Mouse (Mus musculus): ENCODE data around the gene Gtf3a. TPM values are rescaled to one million over a fixed set of nuclear protein-coding genes. Genes with fewer than 3 reads are reported as not detected.
"Not testable (repeated sequence)": the region's sequence is repeated elsewhere in the genome, so short reads cannot be mapped to it uniquely, and the experiment has no call there.

The Gtf3a gene
- polyA plus RNA-seq, 1 experiment from 2014 or later = 116 TPM

DNA sequence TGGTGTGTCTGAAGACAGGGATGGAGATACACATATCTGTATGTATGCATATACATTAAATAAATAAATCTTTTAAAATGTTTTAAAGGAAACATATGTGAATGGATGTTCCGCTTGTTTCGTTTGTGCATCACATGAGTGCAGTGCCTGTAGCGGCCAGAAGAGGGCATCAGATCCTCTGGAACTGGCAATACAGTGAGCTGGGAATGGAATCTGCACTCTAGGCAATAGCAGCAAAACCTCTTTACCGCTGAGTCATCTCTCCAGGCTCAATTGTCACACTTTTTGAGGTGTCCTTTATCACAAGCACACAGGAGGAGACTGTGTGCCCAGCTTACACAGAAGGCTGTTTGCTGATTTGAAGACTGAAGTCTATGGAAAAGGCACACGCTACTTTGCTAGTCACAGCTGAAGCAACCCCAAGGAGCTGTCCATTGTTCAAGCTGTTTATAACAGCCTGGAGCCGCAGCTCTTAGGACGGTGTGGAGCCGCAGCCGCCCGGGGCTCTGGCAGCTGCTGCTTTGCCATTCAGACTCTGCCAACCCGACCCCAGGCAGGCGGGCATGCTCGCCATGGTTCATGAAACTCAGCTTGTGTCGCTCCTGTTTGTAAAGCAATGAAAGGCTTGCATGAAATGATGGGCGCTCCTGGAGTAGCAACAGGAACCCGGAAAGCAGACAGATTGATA lies 9.2 kb upstream of the Gtf3a start:
- Histone ChIP-seq H3K27me3 (no peaks in the 10 kb centered on the region), H3K4me1 (peaks cover 2% of the 10 kb centered on the region; the same call in 1 of the 2 replicates), H3K9ac (no peak overlapping the region), H3K27ac (no peak overlapping the region), H3K4me3 (no peak overlapping the region), H3K36me3 (no peaks in the 10 kb centered on the region), H3K4me2 (replicated peaks) (no peak overlapping the region), H3K9me3 (no peaks in the 10 kb centered on the region)
- ATAC-seq (ENCODE audit: insufficient number of reproducible peaks, insufficient read depth, low FRiP score, low TSS enrichment) = no peak
- 85% methylated on average over 16 of the region's 16 CpGs for WGBS

DNA sequence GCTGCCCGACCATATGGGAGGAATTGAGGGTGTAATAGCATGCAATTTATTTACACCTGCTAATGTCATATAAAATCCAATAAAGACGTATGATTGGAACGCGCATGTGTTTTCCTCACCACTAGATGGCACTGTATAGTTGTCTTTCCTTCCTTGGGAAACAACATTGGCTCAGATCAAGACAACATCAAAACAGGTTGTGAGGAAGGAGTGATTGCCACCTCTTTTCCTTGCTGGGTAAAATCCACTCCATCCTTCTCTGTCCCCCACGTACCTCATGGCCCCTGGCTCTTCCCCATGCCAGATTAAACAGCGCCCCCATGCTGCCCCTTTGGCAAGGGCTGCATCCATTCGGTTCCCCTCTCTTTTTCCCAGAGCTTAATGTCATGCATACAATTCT lies 8.2 kb upstream of the Gtf3a start:
- no peak overlapping the region for H3K9ac ChIP-seq
- peaks cover 2% of the 10 kb centered on the region; the same call in 1 of the 2 replicates for H3K4me1 ChIP-seq
- WGBS = 22% methylated on average over 7 of the region's 7 CpGs
- no peaks in the 10 kb centered on the region for H3K9me3 ChIP-seq
- no peak overlapping the region for H3K4me2 ChIP-seq (replicated peaks)
- H3K27ac ChIP-seq = no peak overlapping the region
- ATAC-seq (ENCODE audit: insufficient number of reproducible peaks, insufficient read depth, low FRiP score, low TSS enrichment) = no peak
- no peaks in the 10 kb centered on the region for H3K36me3 ChIP-seq
- no peaks in the 10 kb centered on the region for H3K27me3 ChIP-seq
- no peak overlapping the region for H3K4me3 ChIP-seq

DNA sequence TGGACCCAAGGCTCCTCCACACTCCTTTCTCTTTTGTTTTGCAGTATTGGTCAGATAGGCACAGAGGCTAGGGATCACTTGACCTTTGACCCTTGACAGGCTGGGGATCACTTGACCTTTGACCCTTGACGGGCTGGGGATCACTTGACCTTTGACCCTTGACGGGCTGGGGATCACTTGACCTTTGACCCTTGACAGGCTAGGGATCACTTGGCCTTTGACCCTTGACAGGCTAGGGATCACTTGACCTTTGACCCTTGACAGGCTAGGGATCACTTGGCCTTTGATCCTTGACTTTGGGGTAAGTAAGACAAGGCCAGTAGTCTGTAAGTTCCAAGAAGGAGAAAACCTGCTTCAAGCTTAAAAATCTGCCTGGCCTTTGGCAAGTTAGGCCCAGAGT lies 6.5 kb upstream of the Gtf3a start:
- not testable (repeated sequence) for H3K36me3 ChIP-seq; H3K27ac ChIP-seq; H3K9me3 ChIP-seq; H3K4me3 ChIP-seq; H3K27me3 ChIP-seq; H3K9ac ChIP-seq; H3K4me1 ChIP-seq; ATAC-seq (ENCODE audit: insufficient number of reproducible peaks, insufficient read depth, low FRiP score, low TSS enrichment); H3K4me2 ChIP-seq (replicated peaks)
- 25% methylated on average over 2 of the region's 2 CpGs for WGBS

DNA sequence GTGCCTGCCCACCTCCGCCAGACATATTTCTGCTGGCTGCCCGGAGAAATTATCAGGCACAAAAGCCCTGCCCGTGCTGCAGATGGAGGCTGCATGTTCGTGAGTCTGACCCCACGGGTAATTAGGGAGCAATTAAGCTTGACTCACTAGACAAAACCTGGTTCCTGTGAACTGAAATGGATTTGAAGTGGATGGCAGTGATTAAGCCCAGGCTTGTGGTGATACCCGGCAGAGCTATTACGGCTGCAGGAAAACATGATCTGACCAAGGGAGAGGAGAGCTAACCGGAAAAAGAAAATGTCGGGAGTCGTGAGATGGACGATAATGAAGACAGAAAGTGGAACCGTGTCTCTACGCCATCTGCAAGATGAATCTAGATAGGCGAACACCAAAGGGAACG lies 5.5 kb upstream of the Gtf3a start:
- H3K4me1 ChIP-seq = peaks cover 2% of the 10 kb centered on the region; the same call in 1 of the 2 replicates

DNA sequence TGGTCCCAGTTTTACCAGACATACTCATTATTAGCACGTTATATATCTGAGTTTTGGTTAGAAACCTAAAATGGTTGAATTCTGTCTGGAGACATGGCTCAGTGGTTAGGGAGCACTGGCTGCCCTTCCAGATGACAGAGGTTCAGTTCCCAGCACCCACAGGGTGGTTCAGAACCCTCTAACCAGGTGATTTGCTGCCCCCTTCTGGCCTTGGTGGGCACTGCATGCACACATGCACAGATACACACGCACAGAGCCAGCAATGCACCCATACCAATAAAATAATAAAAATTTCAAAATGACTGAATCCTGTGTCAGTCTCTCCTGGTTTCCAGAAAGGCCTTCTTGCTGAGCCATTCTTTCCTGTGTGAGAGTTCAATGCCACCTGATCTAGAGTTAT lies 3.9 kb upstream of the Gtf3a start:
- Histone ChIP-seq H3K9ac (no peak overlapping the region), H3K9me3 (no peaks in the 10 kb centered on the region), H3K4me3 (no peak overlapping the region), H3K36me3 (no peaks in the 10 kb centered on the region), H3K27me3 (no peaks in the 10 kb centered on the region), H3K4me1 (peaks cover 6% of the 10 kb centered on the region), H3K27ac (no peak overlapping the region), H3K4me2 (replicated peaks) (no peak overlapping the region)
- ATAC-seq (ENCODE audit: insufficient number of reproducible peaks, insufficient read depth, low FRiP score, low TSS enrichment) = no peak
- WGBS = 95% methylated on average over 2 of the region's 2 CpGs

More for the DNA sequence above, 5.5 kb upstream of the Gtf3a start:
- no peaks in the 10 kb centered on the region for H3K36me3 ChIP-seq
- no peak for ATAC-seq (ENCODE audit: insufficient number of reproducible peaks, insufficient read depth, low FRiP score, low TSS enrichment)
- WGBS = 45% methylated on average over 15 of the region's 15 CpGs
- H3K9me3 ChIP-seq = no peaks in the 10 kb centered on the region
- H3K27ac ChIP-seq = no peak overlapping the region
- H3K9ac ChIP-seq = no peak overlapping the region
- no peaks in the 10 kb centered on the region for H3K27me3 ChIP-seq
- no peak overlapping the region for H3K4me2 ChIP-seq (replicated peaks)
- H3K4me3 ChIP-seq = no peak overlapping the region

DNA sequence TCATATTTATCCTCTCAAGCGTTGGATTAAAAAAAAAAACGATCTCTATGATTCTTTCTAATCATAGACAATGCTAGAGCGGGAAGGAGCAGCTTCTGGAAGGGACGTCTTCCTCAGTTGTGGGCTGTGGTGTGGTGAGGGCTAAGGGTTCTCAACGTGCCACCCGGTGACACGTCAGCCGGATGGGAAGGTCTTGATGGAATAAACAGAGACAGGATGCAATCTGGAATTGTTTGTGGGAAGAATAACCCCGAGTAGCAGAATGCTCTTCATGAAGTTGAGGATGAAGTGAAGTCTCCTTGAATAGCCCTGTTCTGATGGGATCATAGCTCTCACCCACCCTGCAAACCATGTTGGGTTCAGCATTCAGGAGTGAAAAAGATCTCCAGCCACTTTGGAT lies 1.8 kb upstream of the Gtf3a start:
- no peak overlapping the region for H3K9ac ChIP-seq
- H3K4me1 ChIP-seq = peaks cover 12% of the 10 kb centered on the region
- no peak overlapping the region for H3K27ac ChIP-seq
- peaks cover 13% of the 10 kb centered on the region for H3K36me3 ChIP-seq
- no peaks in the 10 kb centered on the region for H3K9me3 ChIP-seq
- no peak for ATAC-seq (ENCODE audit: insufficient number of reproducible peaks, insufficient read depth, low FRiP score, low TSS enrichment)
- H3K4me2 ChIP-seq (replicated peaks) = no peak overlapping the region
- no peak overlapping the region for H3K4me3 ChIP-seq
- no peaks in the 10 kb centered on the region for H3K27me3 ChIP-seq
- 90% methylated on average over 9 of the region's 9 CpGs for WGBS

DNA sequence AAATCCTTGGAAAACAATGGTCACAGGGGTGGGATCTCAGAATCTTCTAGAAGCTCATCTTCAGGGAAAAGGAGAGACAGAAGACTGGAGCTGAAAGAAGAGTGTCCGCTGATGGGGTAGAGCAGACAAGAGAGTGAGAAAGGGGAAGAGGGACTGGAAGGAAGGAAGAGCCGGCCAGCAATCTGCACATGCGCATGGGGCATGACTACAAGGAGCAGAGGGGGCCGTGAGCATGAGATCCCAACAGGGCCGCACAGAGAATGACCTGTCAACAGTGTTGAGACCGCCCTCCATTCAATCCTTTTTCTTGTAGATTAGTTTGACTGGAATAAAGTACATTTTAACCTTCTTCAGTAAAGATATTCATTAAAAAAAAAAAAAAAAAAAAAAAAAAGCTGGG lies 960 bp upstream of the Gtf3a start:
- Histone ChIP-seq H3K4me3 (no peak overlapping the region), H3K36me3 (peaks cover 21% of the 10 kb centered on the region), H3K4me1 (peaks cover 12% of the 10 kb centered on the region), H3K9ac (no peak overlapping the region), H3K27ac (no peak overlapping the region), H3K4me2 (replicated peaks) (no peak overlapping the region), H3K27me3 (no peaks in the 10 kb centered on the region), H3K9me3 (no peaks in the 10 kb centered on the region)
- 89% methylated on average over 6 of the region's 6 CpGs for WGBS
- ATAC-seq (ENCODE audit: insufficient number of reproducible peaks, insufficient read depth, low FRiP score, low TSS enrichment) = no peak

DNA sequence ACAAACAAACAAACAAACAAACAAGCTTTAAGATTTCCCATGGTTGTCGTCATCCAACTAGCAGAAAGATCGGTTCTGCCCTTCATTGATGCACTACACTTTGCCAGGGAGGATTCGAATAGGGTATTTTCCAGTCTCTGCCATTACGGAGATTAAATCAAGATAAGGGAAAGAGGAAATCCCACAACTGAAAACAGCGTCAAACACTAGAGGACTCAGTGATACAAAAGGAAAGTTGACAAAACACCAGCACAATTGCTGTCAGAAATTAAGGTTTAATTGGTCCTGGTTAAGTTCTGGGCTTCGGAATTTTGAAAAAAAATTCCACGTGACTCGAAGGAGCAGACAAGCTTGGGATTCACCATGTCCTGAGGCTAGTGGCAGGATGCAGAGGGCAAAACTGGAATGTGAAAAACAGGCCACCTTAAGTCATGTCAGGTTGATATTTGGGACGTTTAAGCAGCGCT lies 383 bp upstream of the Gtf3a start:
- Histone ChIP-seq H3K27ac (peak overlapping the region; percentile 46; the same call in 1 of the 2 replicates), H3K9ac (peak overlapping the region; percentile 25; the same call in 1 of the 2 replicates), H3K4me1 (peaks cover 9% of the 10 kb centered on the region), H3K4me2 (replicated peaks) (peak overlapping the region; percentile 94), H3K4me3 (peak overlapping the region; percentile 93), H3K9me3 (no peaks in the 10 kb centered on the region), H3K27me3 (no peaks in the 10 kb centered on the region), H3K36me3 (peaks cover 27% of the 10 kb centered on the region)
- 24% methylated on average over 10 of the region's 10 CpGs for WGBS
- no peak for ATAC-seq (ENCODE audit: insufficient number of reproducible peaks, insufficient read depth, low FRiP score, low TSS enrichment)

DNA sequence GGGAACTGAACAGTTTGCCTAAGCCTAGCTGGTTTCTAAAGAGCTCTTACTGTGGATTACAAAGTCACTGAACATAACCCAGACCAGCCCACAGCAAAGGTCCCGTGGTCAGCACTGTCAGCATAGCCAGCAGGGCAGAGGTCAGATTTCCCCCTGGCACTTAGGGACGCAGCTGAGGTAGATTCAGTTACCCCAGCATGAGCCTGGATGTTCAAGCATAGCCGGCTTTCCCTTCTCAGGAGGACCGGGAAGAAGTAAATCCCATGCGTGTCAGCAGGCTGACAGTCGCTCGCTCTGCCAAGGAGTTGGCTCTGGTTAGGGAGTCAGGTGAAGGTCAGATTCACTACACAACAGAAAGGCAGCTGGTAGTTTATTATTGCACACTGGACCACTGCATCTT lies 6.1 kb downstream of the Gtf3a start:
- Histone ChIP-seq H3K4me1 (peaks cover 5% of the 10 kb centered on the region), H3K36me3 (peaks cover 90% of the 10 kb centered on the region)
- no peak for ATAC-seq (ENCODE audit: insufficient number of reproducible peaks, insufficient read depth, low FRiP score, low TSS enrichment)

DNA sequence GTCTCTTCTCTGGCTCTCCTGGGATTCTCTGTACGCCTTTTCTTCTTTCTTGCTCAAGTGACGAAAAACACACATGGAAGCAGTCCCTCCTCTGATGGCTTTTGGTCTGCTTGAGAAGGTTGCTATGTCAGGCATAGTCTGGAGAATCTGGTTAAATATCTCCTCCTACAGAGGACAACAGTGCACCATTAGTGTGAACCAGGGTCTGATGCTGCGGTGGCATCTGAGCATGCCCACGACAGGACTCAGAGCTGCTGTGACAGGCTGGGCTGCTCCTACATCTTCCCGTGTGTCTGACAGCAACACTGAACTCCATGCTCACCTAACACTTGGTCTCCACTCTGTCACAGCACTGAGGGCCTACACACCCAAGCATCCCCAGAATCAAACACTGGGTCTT lies 7.2 kb downstream of the Gtf3a start:
- H3K27ac ChIP-seq = no peak overlapping the region
- H3K4me3 ChIP-seq = no peak overlapping the region
- no peaks in the 10 kb centered on the region for H3K9me3 ChIP-seq
- H3K4me1 ChIP-seq = no peaks in the 10 kb centered on the region
- peaks cover 88% of the 10 kb centered on the region for H3K36me3 ChIP-seq
- ATAC-seq (ENCODE audit: insufficient number of reproducible peaks, insufficient read depth, low FRiP score, low TSS enrichment) = no peak
- H3K27me3 ChIP-seq = no peaks in the 10 kb centered on the region
- no peak overlapping the region for H3K4me2 ChIP-seq (replicated peaks)
- 86% methylated on average over 5 of the region's 5 CpGs for WGBS
- no peak overlapping the region for H3K9ac ChIP-seq

More for the DNA sequence above, 6.1 kb downstream of the Gtf3a start:
- no peak overlapping the region for H3K27ac ChIP-seq
- no peak overlapping the region for H3K4me2 ChIP-seq (replicated peaks)
- H3K9ac ChIP-seq = no peak overlapping the region
- WGBS = 91% methylated on average over 7 of the region's 7 CpGs
- H3K9me3 ChIP-seq = no peaks in the 10 kb centered on the region
- H3K27me3 ChIP-seq = no peaks in the 10 kb centered on the region
- no peak overlapping the region for H3K4me3 ChIP-seq

DNA sequence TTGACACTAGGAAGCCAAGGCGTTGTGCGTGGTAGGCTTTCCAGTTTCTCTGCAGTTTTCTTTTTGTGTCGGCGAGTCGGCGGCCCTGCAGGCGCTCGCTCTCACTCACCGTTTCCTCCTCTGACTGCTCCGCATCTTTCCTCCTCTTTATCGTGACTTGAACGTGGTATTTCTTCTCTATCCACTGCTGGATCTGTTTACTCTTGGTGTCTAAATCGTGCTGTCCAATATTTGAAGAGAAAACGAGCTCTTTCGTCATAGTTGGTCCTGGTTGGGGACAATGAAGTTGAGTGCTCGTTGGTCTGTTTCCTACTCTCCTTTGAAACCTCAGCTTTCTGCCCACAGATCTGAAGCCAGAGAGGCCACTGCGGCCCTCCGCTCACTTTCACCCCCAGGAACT lies 8.2 kb downstream of the Gtf3a start:
- H3K27ac ChIP-seq = no peak overlapping the region
- H3K9me3 ChIP-seq = no peaks in the 10 kb centered on the region
- no peak for ATAC-seq (ENCODE audit: insufficient number of reproducible peaks, insufficient read depth, low FRiP score, low TSS enrichment)
- no peak overlapping the region for H3K4me3 ChIP-seq
- peaks cover 81% of the 10 kb centered on the region for H3K36me3 ChIP-seq
- H3K4me1 ChIP-seq = no peaks in the 10 kb centered on the region
- no peak overlapping the region for H3K4me2 ChIP-seq (replicated peaks)
- no peaks in the 10 kb centered on the region for H3K27me3 ChIP-seq
- no peak overlapping the region for H3K9ac ChIP-seq
- WGBS = 92% methylated on average over 18 of the region's 18 CpGs

DNA sequence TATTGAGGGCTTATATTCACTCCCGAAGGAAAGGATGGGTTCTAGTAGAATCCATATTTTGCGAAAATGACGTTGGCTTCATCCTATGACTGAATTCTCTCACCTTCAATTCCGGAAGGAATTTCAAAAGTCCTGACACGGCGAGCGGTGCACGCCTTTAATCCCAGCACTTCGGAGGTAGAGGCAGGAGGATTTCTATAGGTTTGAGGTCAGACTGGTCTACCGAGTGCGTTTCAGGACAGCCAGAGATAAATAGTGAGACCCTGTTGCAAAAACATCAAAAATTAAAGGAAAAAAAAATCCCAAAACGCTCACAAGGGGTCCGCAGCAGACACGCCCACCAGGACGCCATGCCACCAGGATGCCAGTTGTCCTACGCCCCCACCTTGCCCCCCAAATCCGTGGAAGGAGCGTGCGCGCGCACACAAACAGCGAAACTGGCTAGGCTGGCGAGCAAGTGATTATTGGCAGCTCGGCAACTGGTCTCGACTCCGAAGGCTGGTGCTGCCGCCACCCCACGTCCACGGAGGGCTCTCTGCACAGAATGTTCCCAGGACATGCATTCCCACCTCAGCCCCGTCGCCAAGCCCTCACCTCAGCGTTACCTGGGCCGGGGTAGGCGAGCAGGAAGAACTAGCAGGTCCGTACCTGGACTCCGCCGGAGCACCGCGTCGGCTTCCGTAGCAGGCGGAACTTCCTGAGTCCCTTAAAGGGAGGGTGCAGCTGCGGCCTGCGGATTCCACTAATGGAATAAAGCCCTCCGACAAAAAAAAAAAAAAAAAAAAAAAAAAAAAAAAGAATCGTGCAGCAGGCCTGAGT lies 14.9 kb downstream of the Gtf3a start, which contains the start of gene Mtif3:
Gene Mtif3, minus strand, starts transcription at position 683 of the 819 bp plus-strand sequence.
- H3K9ac ChIP-seq = peak within 1 kb of the TSS; percentile 73
- peaks cover 7% of the 10 kb centered on the region for H3K4me1 ChIP-seq
- WGBS = 1% methylated on average over 46 of the region's 46 CpGs
- peak within 1 kb of the TSS; percentile 63 for H3K4me3 ChIP-seq
- H3K36me3 ChIP-seq = peaks cover 17% of the 10 kb centered on the region; the same call in 1 of the 2 replicates
- H3K27me3 ChIP-seq = no peaks in the 10 kb centered on the region
- peak within 1 kb of the TSS; percentile 54 for H3K4me2 ChIP-seq (replicated peaks)
- H3K9me3 ChIP-seq = no peaks in the 10 kb centered on the region
- 0 out of 2 replicates have a peak within 1 kb of the TSS, but pooled peaks have one; percentile 32 for H3K27ac ChIP-seq
- 0 out of 2 replicates have a peak, but pooled peaks have one; percentile 72 for ATAC-seq (ENCODE audit: insufficient number of reproducible peaks, insufficient read depth, low FRiP score, low TSS enrichment)

Measured in embryonic facial prominence, embryonic 12.5 days (tissue).